10 mouse cellular contexts compared by ENCODE assay signal in the genomic region with DNA sequence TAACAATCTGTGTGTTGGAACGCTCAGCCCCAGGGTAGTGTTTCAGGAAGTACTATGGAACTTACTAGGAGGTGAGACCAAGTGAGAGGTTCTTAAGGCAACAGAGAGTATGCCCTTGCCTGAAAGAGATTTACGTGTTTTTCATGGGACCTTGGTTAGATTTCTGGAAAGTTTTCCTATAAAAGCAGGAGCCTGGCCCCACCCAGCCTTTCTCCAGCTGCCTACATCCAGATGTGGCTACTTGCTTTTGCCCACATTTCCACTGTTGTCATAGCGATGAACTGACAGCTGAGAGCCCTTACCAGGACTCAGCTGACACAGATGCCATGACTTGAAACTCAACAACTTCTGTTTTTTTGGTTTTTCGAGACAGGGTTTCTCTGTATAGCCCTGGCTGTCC.
"Had no signal": no experiment of that assay in that cellular context is flagged by ENCODE, and none has a peak within 500 bp of the region (broad histone marks: within the 10 kb centered on the region; RNA-seq: fewer than 3 reads in every experiment).

No protein-coding gene starts in this region.

- H3K36me3 ChIP-seq: kidney, embryonic 15.5 days; midbrain, embryonic 13.5 days; neural tube, embryonic 12.5 days had no signal

- H3K4me2 ChIP-seq: kidney, embryonic 15.5 days; midbrain, embryonic 13.5 days; neural tube, embryonic 12.5 days had no signal

- H3K9ac ChIP-seq: kidney, embryonic 15.5 days; liver, embryonic 14.5 days; midbrain, embryonic 13.5 days; neural tube, embryonic 12.5 days had no signal

- DNase-seq: kidney, postnatal 14 days; left cerebral cortex, postnatal 4 days; lung, adult 18-20 months; retina, postnatal 1 day; right cerebral cortex, postnatal 4 days; thymus, postnatal 4 days had no signal

- H3K27ac ChIP-seq: kidney, embryonic 15.5 days; liver, embryonic 14.5 days; midbrain, embryonic 13.5 days; neural tube, embryonic 12.5 days had no signal

- H3K4me3 ChIP-seq: kidney, embryonic 15.5 days; midbrain, embryonic 13.5 days; neural tube, embryonic 12.5 days had no signal

- H3K27me3 ChIP-seq: kidney, embryonic 15.5 days; midbrain, embryonic 13.5 days; neural tube, embryonic 12.5 days had no signal

- H3K9me3 ChIP-seq: kidney, embryonic 15.5 days; midbrain, embryonic 13.5 days; neural tube, embryonic 12.5 days had no signal

- ATAC-seq: midbrain, embryonic 13.5 days had no signal
